Mouse (Mus musculus) liver, adult 2 months (tissue): Measurements from ENCODE around the gene Lrfn2. TPM values are rescaled to one million over a fixed set of nuclear protein-coding genes. Genes with fewer than 3 reads are reported as not detected.

Source experiments
- DNase-seq: peaks from one replicate; pipeline ENCODE4 v3.0.0-alpha.2; 2011; ENCODE audit warnings: low read depth, low spot score; ENCODE audit errors: extremely low read depth
- H3K27ac ChIP-seq: fragments of 200-500 bp; replicated peaks from 2 replicates; pipeline ENCODE4 v1.5.1; 2012; ENCODE audit warnings: low read depth, mild to moderate bottlenecking, control low read depth, inconsistent platforms, low read length; ENCODE audit not compliant: insufficient read depth
- H3K27me3 ChIP-seq: fragments of 200-500 bp; 2 replicates; pipeline ENCODE4 v1.6.1; 2012; ENCODE audit warnings: mild to moderate bottlenecking, moderate library complexity, low read length, inconsistent platforms; ENCODE audit not compliant: control insufficient read depth, insufficient read depth
- H3K36me3 ChIP-seq: fragments of 200-500 bp; 2 replicates; pipeline ENCODE4 v1.6.1; 2012; ENCODE audit warnings: low read length, inconsistent platforms; ENCODE audit not compliant: control insufficient read depth, insufficient read depth
- H3K4me1 ChIP-seq: fragments of 200-500 bp; 2 replicates; pipeline ENCODE4 v1.6.1; 2011; ENCODE audit warnings: low read length; ENCODE audit not compliant: control insufficient read depth, insufficient read depth
- H3K4me3 ChIP-seq: fragments of 200-500 bp; 2 replicates; pipeline ENCODE4 v1.5.1; 2011; ENCODE audit warnings: low read depth, mild to moderate bottlenecking, control low read depth, low read length, moderate library complexity; ENCODE audit not compliant: insufficient read depth
- H3K79me2 ChIP-seq: fragments of 200-500 bp; 2 replicates; pipeline ENCODE4 v1.6.1; 2012; ENCODE audit warnings: inconsistent platforms, mild to moderate bottlenecking, low read length, moderate library complexity; ENCODE audit not compliant: control insufficient read depth, insufficient read depth
- H3K9ac ChIP-seq: fragments of 200-500 bp; 2 replicates; pipeline ENCODE4 v1.6.1; 2012; ENCODE audit warnings: low read depth, mild to moderate bottlenecking, control low read depth, inconsistent platforms, low read length
- CTCF ChIP-seq: fragments of 200-500 bp; IDR thresholded peaks from 2 replicates; pipeline ENCODE4 v1.5.1; 2011; ENCODE audit warnings: low read depth, low read length, control low read depth
- POLR2A ChIP-seq: fragments of 200-500 bp; IDR thresholded peaks from 2 replicates; pipeline ENCODE4 v1.6.1; 2011; ENCODE audit warnings: low read length, control low read depth; ENCODE audit not compliant: insufficient read depth; ENCODE audit errors: extremely low read depth
- WGBS: fragments of 180-500 bp; shearing (Covaris S2); methylation state at CpG from one replicate; pipeline ENCODE4 v1.1.7; 2018; 5-methylcytosine and 5-hydroxymethylcytosine counted together
- polyA plus RNA-seq: library from polyadenylated mRNA; depleted of rRNA; stranded (reverse); fragments of >200 nt; gene quantifications from 2 replicates; pipeline ENCODE4 v1.2.3, GENCODE M21; 2012; rRNA removed
- total RNA-seq: library from RNA; depleted of rRNA; stranded (reverse); fragments of >200 nt; gene quantifications from 2 replicates; pipeline ENCODE4 v1.2.3, GENCODE M21; 2014; rRNA removed

Gene Lrfn2
- 0.07 TPM in 1 of 2 replicates, not detected in the other for total RNA-seq
- polyA plus RNA-seq: not detected in 2 replicates

- under 1% methylated on average over 55 of the region's 56 CpGs for WGBS
- Histone ChIP-seq H3K4me3 (peak within 1 kb of the TSS; percentile 51; the same call in 1 of the 2 replicates), H3K27ac (no peak within 1 kb of the TSS), H3K36me3 (no peaks in the 10 kb centered on the region), H3K27me3 (peaks cover 6% of the 10 kb centered on the region; the same call in 1 of the 2 replicates), H3K79me2 (no peaks in the 10 kb centered on the region), H3K4me1 (peaks cover 4% of the 10 kb centered on the region), H3K9ac (peak within 1 kb of the TSS; percentile 57)
- TF ChIP-seq POLR2A (no peak), CTCF (peak; percentile 91)
- peak; percentile 36 for DNase-seq
Observed at GRCm38 (mm10) chr17:48931621-48932405, at the start of gene Lrfn2. TSS of gene Lrfn2 (plus strand) at chr17:48932379.

- no peaks in the 10 kb centered on the region for H3K4me1 ChIP-seq
- 52% methylated on average over 8 of the region's 8 CpGs for WGBS
- H3K4me3 ChIP-seq: no peak overlapping the region
- no peaks in the 10 kb centered on the region for H3K27me3 ChIP-seq
- TF ChIP-seq CTCF (no peak), POLR2A (no peak)
- DNase-seq: no peak
- no peak overlapping the region for H3K9ac ChIP-seq
- no peak overlapping the region for H3K27ac ChIP-seq
- H3K36me3 ChIP-seq: no peaks in the 10 kb centered on the region
- H3K79me2 ChIP-seq: no peaks in the 10 kb centered on the region
Observed at GRCm38 (mm10) chr17:48887472-48888385, 44.5 kb upstream of the Lrfn2 start.

- H3K4me3 ChIP-seq: no peak overlapping the region
- H3K9ac ChIP-seq: no peak overlapping the region
- WGBS: 31% methylated on average over 4 of the region's 4 CpGs
- DNase-seq: no peak
- H3K79me2 ChIP-seq: no peaks in the 10 kb centered on the region
- H3K27me3 ChIP-seq: no peaks in the 10 kb centered on the region
- H3K4me1 ChIP-seq: no peaks in the 10 kb centered on the region
- no peak overlapping the region for H3K27ac ChIP-seq
- no peaks in the 10 kb centered on the region for H3K36me3 ChIP-seq
- TF ChIP-seq CTCF: no peak
- no peak for TF ChIP-seq POLR2A
Observed at GRCm38 (mm10) chr17:48905286-48906040, 26.7 kb upstream of the Lrfn2 start.

DNA sequence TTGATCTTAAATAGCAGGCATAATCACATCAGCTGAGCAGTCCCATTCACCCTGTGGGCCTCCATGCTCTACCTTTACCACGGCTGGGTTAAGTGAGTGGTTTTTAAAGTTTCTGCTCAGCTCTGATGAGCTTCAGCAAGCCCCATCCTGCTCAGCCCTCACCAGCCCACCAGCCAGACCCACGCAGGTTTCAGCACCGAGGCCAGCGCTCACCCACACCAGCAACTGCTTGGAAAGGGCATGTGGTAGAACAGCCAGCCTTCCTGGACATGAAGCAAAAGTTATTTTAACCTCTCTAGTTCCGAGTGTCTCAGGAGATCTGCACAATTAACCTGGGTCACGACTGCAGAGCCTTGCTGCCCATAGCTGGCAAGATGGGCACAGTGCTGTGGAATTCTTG is 18.7 kb upstream of the Lrfn2 start:
- Histone ChIP-seq H3K27me3 (no peaks in the 10 kb centered on the region), H3K4me3 (no peak overlapping the region), H3K9ac (no peak overlapping the region), H3K4me1 (no peaks in the 10 kb centered on the region), H3K79me2 (no peaks in the 10 kb centered on the region), H3K36me3 (no peaks in the 10 kb centered on the region), H3K27ac (no peak overlapping the region)
- TF ChIP-seq POLR2A: no peak
- TF ChIP-seq CTCF: no peak
- 35% methylated on average over 6 of the region's 6 CpGs for WGBS
- no peak for DNase-seq

- H3K79me2 ChIP-seq: no peaks in the 10 kb centered on the region
- H3K27ac ChIP-seq: no peak overlapping the region
- TF ChIP-seq CTCF: no peak
- no peak for TF ChIP-seq POLR2A
- H3K4me3 ChIP-seq: no peak overlapping the region
- no peaks in the 10 kb centered on the region for H3K4me1 ChIP-seq
- H3K9ac ChIP-seq: no peak overlapping the region
- H3K36me3 ChIP-seq: no peaks in the 10 kb centered on the region
- no peaks in the 10 kb centered on the region for H3K27me3 ChIP-seq
- no peak for DNase-seq
- WGBS: 9% methylated on average over 11 of the region's 11 CpGs
Observed at GRCm38 (mm10) chr17:48917411-48917810, 14.8 kb upstream of the Lrfn2 start.
